Mouse (Mus musculus): ENCODE data around the gene Tmem81. TPM values are rescaled to one million over a fixed set of nuclear protein-coding genes. Genes with fewer than 3 reads are reported as not detected.
A peak's percentile ranks its signal among the peaks of the same experiment; 100 is the strongest.
"Not testable (repeated sequence)": the region's sequence is repeated elsewhere in the genome, so short reads cannot be mapped to it uniquely, and the experiment has no call there.

Tmem81 gene
- total RNA-seq (2014; rRNA removed) (0.38 and 1.4 TPM in 2 replicates), polyA plus RNA-seq (2015; fragmentation: Nextera tagmentation; extraction: Ambion mirVana) (0.81 and 0.96 TPM in 2 replicates)

DNA sequence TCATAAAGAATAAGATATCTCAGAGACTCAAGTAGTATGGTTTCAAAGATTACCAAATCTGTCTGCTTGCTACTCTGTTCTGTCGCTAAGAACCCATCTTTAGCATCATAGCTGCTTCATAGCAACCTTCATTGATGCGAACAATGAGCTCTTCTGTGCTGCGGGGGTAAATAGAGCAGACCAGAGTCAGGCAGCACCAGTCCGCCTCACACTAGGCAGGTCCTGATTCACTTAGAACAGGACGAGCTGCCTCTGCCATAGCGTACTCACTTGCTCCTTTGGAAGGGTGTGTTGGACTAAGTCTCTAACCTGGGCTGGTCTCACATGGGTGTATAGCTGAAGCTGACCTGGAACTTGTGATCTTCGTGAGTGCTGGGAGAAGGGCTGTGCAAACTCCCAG is at the start of gene Tmem81:
TSS of gene Tmem81 (plus strand) at position 173 of the 400 bp plus-strand sequence.
- DNase-seq (ENCODE audit: low spot score) (no peak), ATAC-seq (ENCODE audit: low FRiP score) (no peak)
- Histone ChIP-seq H3K27ac (ENCODE audit: low read depth, low read length) (no peak within 1 kb of the TSS), H3K4me2 (ENCODE audit: low read depth, low read length, poor library complexity, severe bottlenecking) (no peak within 1 kb of the TSS), H3K36me3 (ENCODE audit: insufficient read depth, low read length) (peaks cover 31% of the 10 kb centered on the region), H3K9ac (replicated peaks; ENCODE audit: low read length, poor library complexity, severe bottlenecking) (no peak within 1 kb of the TSS), H3K9me3 (ENCODE audit: low read length) (no peaks in the 10 kb centered on the region), H3K4me1 (ENCODE audit: insufficient read depth, low read length) (no peaks in the 10 kb centered on the region), H3K4me3 (ENCODE audit: low read depth, low read length) (no peak within 1 kb of the TSS), H3K27me3 (ENCODE audit: insufficient read depth, low read length) (no peaks in the 10 kb centered on the region)
- TF ChIP-seq CTCF (IDR thresholded peaks at IDR 0.05): no peak
- WGBS: 83% methylated on average over 7 of the region's 7 CpGs

DNA sequence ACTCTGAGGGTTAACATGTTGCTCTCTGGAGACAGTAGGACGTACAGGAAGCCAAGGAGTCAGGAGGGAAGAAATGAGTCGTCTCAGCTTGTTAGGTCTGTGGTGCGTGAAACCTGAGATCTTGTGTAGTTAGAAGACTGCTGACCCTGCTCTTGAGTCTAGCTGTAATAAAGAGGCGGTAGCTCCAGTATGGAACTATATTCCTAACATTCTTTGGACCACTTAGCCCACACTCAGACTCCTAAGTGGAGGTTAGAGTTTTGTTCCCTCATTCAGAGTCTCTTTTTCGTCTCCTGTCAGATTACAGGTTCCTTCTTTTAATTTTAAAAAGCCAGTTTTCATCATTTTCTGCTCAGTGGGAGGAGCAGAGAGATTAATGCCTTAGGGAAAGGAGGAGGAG is 41.4 kb upstream of the Tmem81 start:
- Histone ChIP-seq H3K4me3 (ENCODE audit: low read depth, low read length) (no peak overlapping the region), H3K4me1 (ENCODE audit: insufficient read depth, low read length) (no peaks in the 10 kb centered on the region), H3K9me3 (ENCODE audit: low read length) (no peaks in the 10 kb centered on the region), H3K9ac (replicated peaks; ENCODE audit: low read length, poor library complexity, severe bottlenecking) (no peak overlapping the region), H3K27me3 (ENCODE audit: insufficient read depth, low read length) (no peaks in the 10 kb centered on the region), H3K36me3 (ENCODE audit: insufficient read depth, low read length) (peaks cover 29% of the 10 kb centered on the region), H3K27ac (ENCODE audit: low read depth, low read length) (no peak overlapping the region), H3K4me2 (ENCODE audit: low read depth, low read length, poor library complexity, severe bottlenecking) (no peak overlapping the region)
- no peak for ATAC-seq (ENCODE audit: low FRiP score)
- no peak for TF ChIP-seq CTCF (IDR thresholded peaks at IDR 0.05)
- no peak for DNase-seq (ENCODE audit: low spot score)
- 86% methylated on average over 5 of the region's 5 CpGs for WGBS

GRCm38 (mm10) chr1:132468926-132469325 is 37.1 kb upstream of the Tmem81 start:
- TF ChIP-seq CTCF (IDR thresholded peaks at IDR 0.05): no peak
- no peaks in the 10 kb centered on the region for H3K27me3 ChIP-seq (ENCODE audit: insufficient read depth, low read length)
- H3K4me1 ChIP-seq (ENCODE audit: insufficient read depth, low read length): no peaks in the 10 kb centered on the region
- peaks cover 10% of the 10 kb centered on the region for H3K36me3 ChIP-seq (ENCODE audit: insufficient read depth, low read length)
- no peak overlapping the region for H3K9ac ChIP-seq (replicated peaks; ENCODE audit: low read length, poor library complexity, severe bottlenecking)
- DNase-seq (ENCODE audit: low spot score) (no peak), ATAC-seq (ENCODE audit: low FRiP score) (no peak)
- no peak overlapping the region for H3K27ac ChIP-seq (ENCODE audit: low read depth, low read length)
- H3K9me3 ChIP-seq (ENCODE audit: low read length): no peaks in the 10 kb centered on the region
- no peak overlapping the region for H3K4me3 ChIP-seq (ENCODE audit: low read depth, low read length)
- H3K4me2 ChIP-seq (ENCODE audit: low read depth, low read length, poor library complexity, severe bottlenecking): no peak overlapping the region

DNA sequence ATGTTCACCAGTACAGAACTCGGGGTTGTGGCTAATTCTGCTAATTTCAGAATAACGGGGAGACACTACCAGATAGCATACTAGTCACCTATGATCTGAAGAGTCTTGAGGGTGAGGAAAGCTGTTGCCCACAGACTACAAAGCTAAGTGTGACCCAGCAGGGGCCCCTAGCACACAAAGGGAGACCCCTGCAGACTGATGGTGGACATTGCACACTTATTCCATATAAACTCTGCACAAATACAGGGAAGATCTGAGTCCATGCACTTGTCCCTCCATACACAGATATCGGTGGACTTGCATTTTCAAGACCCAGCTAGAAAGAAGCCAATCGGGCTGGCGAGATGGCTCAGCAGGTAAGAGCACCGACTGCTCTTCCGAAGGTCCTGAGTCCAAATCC is 36.5 kb upstream of the Tmem81 start:
- peaks cover 4% of the 10 kb centered on the region for H3K36me3 ChIP-seq (ENCODE audit: insufficient read depth, low read length)
- DNase-seq (ENCODE audit: low spot score) (no peak), ATAC-seq (ENCODE audit: low FRiP score) (no peak)
- peak; percentile 22; the same call in 1 of the 2 replicates for TF ChIP-seq CTCF (IDR thresholded peaks at IDR 0.05)
- no peaks in the 10 kb centered on the region for H3K4me1 ChIP-seq (ENCODE audit: insufficient read depth, low read length)
- H3K27me3 ChIP-seq (ENCODE audit: insufficient read depth, low read length): no peaks in the 10 kb centered on the region
- no peaks in the 10 kb centered on the region for H3K9me3 ChIP-seq (ENCODE audit: low read length)
- 89% methylated on average over 7 of the region's 7 CpGs for WGBS
- H3K27ac ChIP-seq (ENCODE audit: low read depth, low read length): no peak overlapping the region
- no peak overlapping the region for H3K4me2 ChIP-seq (ENCODE audit: low read depth, low read length, poor library complexity, severe bottlenecking)
- no peak overlapping the region for H3K9ac ChIP-seq (replicated peaks; ENCODE audit: low read length, poor library complexity, severe bottlenecking)
- no peak overlapping the region for H3K4me3 ChIP-seq (ENCODE audit: low read depth, low read length)

DNA sequence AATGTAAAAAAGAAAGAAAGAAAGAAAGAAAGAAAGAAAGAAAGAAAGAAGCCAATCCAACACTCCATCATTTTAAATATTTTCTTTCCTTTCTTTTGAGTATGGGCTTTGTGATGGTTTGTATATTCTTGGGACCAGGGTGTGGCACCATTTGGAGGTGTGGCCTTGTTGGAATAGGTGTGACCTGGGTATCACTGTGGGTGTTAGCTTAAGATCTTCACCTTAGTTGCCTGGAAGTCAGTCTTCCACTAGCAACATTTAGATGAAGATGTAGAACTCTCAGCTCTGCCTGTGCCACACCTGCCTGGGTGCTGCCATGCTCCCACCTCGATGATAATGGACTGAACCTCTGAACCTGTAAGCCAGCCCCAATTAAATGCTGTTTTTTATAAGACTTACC is 36.0 kb upstream of the Tmem81 start:
- H3K27ac ChIP-seq (ENCODE audit: low read depth, low read length); H3K4me2 ChIP-seq (ENCODE audit: low read depth, low read length, poor library complexity, severe bottlenecking); H3K27me3 ChIP-seq (ENCODE audit: insufficient read depth, low read length); H3K36me3 ChIP-seq (ENCODE audit: insufficient read depth, low read length); ATAC-seq (ENCODE audit: low FRiP score); H3K4me3 ChIP-seq (ENCODE audit: low read depth, low read length); DNase-seq (ENCODE audit: low spot score); H3K4me1 ChIP-seq (ENCODE audit: insufficient read depth, low read length); H3K9ac ChIP-seq (replicated peaks; ENCODE audit: low read length, poor library complexity, severe bottlenecking); H3K9me3 ChIP-seq (ENCODE audit: low read length): not testable (repeated sequence)
- 92% methylated on average over 1 of the region's 1 CpGs for whole genome bisulfite sequencing

GRCm38 (mm10) chr1:132471032-132471431 is 35.0 kb upstream of the Tmem81 start:
- Histone ChIP-seq H3K4me1 (ENCODE audit: insufficient read depth, low read length) (no peaks in the 10 kb centered on the region), H3K4me3 (ENCODE audit: low read depth, low read length) (no peak overlapping the region), H3K27ac (ENCODE audit: low read depth, low read length) (no peak overlapping the region), H3K9ac (replicated peaks; ENCODE audit: low read length, poor library complexity, severe bottlenecking) (no peak overlapping the region), H3K36me3 (ENCODE audit: insufficient read depth, low read length) (no peaks in the 10 kb centered on the region), H3K27me3 (ENCODE audit: insufficient read depth, low read length) (no peaks in the 10 kb centered on the region), H3K9me3 (ENCODE audit: low read length) (no peaks in the 10 kb centered on the region), H3K4me2 (ENCODE audit: low read depth, low read length, poor library complexity, severe bottlenecking) (no peak overlapping the region)
- 93% methylated on average over 2 of the region's 2 CpGs for WGBS
- DNase-seq (ENCODE audit: low spot score) (no peak), ATAC-seq (ENCODE audit: low FRiP score) (no peak)
- TF ChIP-seq CTCF (IDR thresholded peaks at IDR 0.05): no peak
